Mouse (Mus musculus) mesoderm, embryonic 11.5 days (tissue): Measurements from ENCODE around the gene Mical1.
A peak's percentile ranks its signal among the peaks of the same experiment; 100 is the strongest.

ENCODE experiments used
- DNase-seq: peaks from one replicate; pipeline ENCODE4 v3.0.0-alpha.2; 2012; ENCODE audit warnings: low read depth, low spot score

Mical1 gene

GRCm38 (mm10) chr10:41477278-41478181, 1.4 kb downstream of the Mical1 start:
- peak; percentile 76 for DNase-seq

GRCm38 (mm10) chr10:41479961-41480360, 3.8 kb downstream of the Mical1 start:
- no peak for DNase-seq

- no peak for DNase-seq
These were observed 5.1 kb downstream of the Mical1 start for GRCm38 (mm10) chr10:41480938-41481880.

- DNase-seq: no peak
These were observed 6.3 kb downstream of the Mical1 start for GRCm38 (mm10) chr10:41482446-41482845.

GRCm38 (mm10) chr10:41485778-41486177, 9.7 kb downstream of the Mical1 start:
- DNase-seq: no peak

GRCm38 (mm10) chr10:41486506-41487170, 10.5 kb downstream of the Mical1 start:
- no peak for DNase-seq

- DNase-seq: no peak
These were observed 12.8 kb downstream of the Mical1 start for GRCm38 (mm10) chr10:41488877-41489276.

GRCm38 (mm10) chr10:41489294-41489693, 13.2 kb downstream of the Mical1 start:
- DNase-seq: no peak

GRCm38 (mm10) chr10:41489708-41490517, 13.8 kb downstream of the Mical1 start, which contains the start of the genes Smpd2 and Ppil6:
Smpd2 (minus strand) TSS chr10:41490369.
Ppil6 (plus strand) TSS chr10:41490439.
- DNase-seq: peak; percentile 97

- no peak for DNase-seq
These were observed 14.4 kb downstream of the Mical1 start for GRCm38 (mm10) chr10:41490518-41490873.

GRCm38 (mm10) chr10:41491111-41491510, 15.0 kb downstream of the Mical1 start:
- DNase-seq: no peak

- no peak for DNase-seq
These were observed 24.8 kb downstream of the Mical1 start for GRCm38 (mm10) chr10:41500941-41501340.

- no peak for DNase-seq
These were observed 28.9 kb downstream of the Mical1 start for GRCm38 (mm10) chr10:41504996-41505395.

- peak; percentile 83 for DNase-seq
These were observed 29.3 kb downstream of the Mical1 start for GRCm38 (mm10) chr10:41505446-41505845.

GRCm38 (mm10) chr10:41509160-41509559, 33.0 kb downstream of the Mical1 start:
- peak; percentile 43 for DNase-seq

GRCm38 (mm10) chr10:41514301-41514700, 38.2 kb downstream of the Mical1 start:
- DNase-seq: no peak

- no peak for DNase-seq
These were observed 38.8 kb downstream of the Mical1 start for GRCm38 (mm10) chr10:41514921-41515320.

GRCm38 (mm10) chr10:41518508-41518980, 42.4 kb downstream of the Mical1 start:
- DNase-seq: peak; percentile 62

- peak; percentile 97 for DNase-seq
These were observed 43.0 kb downstream of the Mical1 start, which contains the start of gene Cd164 for GRCm38 (mm10) chr10:41518981-41519618. Cd164 (plus strand) TSS chr10:41519414.
